Mouse (Mus musculus): ENCODE results near the gene Iqsec1. TPM values are rescaled to one million over a fixed set of nuclear protein-coding genes. Genes with fewer than 3 reads are reported as not detected.

The Iqsec1 gene
- polyA plus RNA-seq, 1 experiment from 2014 or later = 17.4 TPM

GRCm38 (mm10) chr6:90713650-90714049, 274.8 kb downstream of the Iqsec1 start:
- ATAC-seq (ENCODE audit: low read depth) (no peak), DNase-seq (ENCODE audit: low spot score) (no peak)
- 0 out of 2 replicates have a peak, but pooled peaks cover 4% of the 10 kb centered on the region for H3K36me3 ChIP-seq (ENCODE audit: control insufficient read depth, insufficient read depth, low read length)
- H3K9me3 ChIP-seq (ENCODE audit: control insufficient read depth, low read length) = no peaks in the 10 kb centered on the region
- H3K9ac ChIP-seq (ENCODE audit: low read depth, low read length) = no peak overlapping the region
- WGBS = 50% methylated on average over 3 of the region's 3 CpGs
- H3K4me1 ChIP-seq (ENCODE audit: control insufficient read depth, insufficient read depth, low read length) = peaks cover 59% of the 10 kb centered on the region
- H3K4me2 ChIP-seq (ENCODE audit: low read depth, low read length) = no peak overlapping the region; the same call in 1 of the 2 replicates
- H3K27me3 ChIP-seq (replicated peaks; ENCODE audit: control insufficient read depth, insufficient read depth, low read length) = no peaks in the 10 kb centered on the region
- no peak overlapping the region for H3K27ac ChIP-seq (replicated peaks; ENCODE audit: low read depth, low read length)
- H3K4me3 ChIP-seq (ENCODE audit: low read depth, low read length) = no peak overlapping the region

GRCm38 (mm10) chr6:90712486-90713480, 275.7 kb downstream of the Iqsec1 start:
- Histone ChIP-seq H3K36me3 (ENCODE audit: control insufficient read depth, insufficient read depth, low read length) (0 out of 2 replicates have a peak, but pooled peaks cover 4% of the 10 kb centered on the region), H3K9me3 (ENCODE audit: control insufficient read depth, low read length) (no peaks in the 10 kb centered on the region), H3K4me2 (ENCODE audit: low read depth, low read length) (0 out of 2 replicates have a peak overlapping the region, but pooled peaks have one; percentile 11), H3K4me3 (ENCODE audit: low read depth, low read length) (no peak overlapping the region), H3K9ac (ENCODE audit: low read depth, low read length) (no peak overlapping the region), H3K27ac (replicated peaks; ENCODE audit: low read depth, low read length) (peak overlapping the region; percentile 73), H3K27me3 (replicated peaks; ENCODE audit: control insufficient read depth, insufficient read depth, low read length) (no peaks in the 10 kb centered on the region), H3K4me1 (ENCODE audit: control insufficient read depth, insufficient read depth, low read length) (peaks cover 65% of the 10 kb centered on the region)
- DNase-seq (ENCODE audit: low spot score) = no peak
- 65% methylated on average over 8 of the region's 8 CpGs for WGBS
- peak; percentile 37; the same call in 1 of the 2 replicates for ATAC-seq (ENCODE audit: low read depth)

GRCm38 (mm10) chr6:90712063-90712462, 276.4 kb downstream of the Iqsec1 start:
- ATAC-seq (ENCODE audit: low read depth) (no peak), DNase-seq (ENCODE audit: low spot score) (no peak)
- H3K27me3 ChIP-seq (replicated peaks; ENCODE audit: control insufficient read depth, insufficient read depth, low read length) = no peaks in the 10 kb centered on the region
- no peaks in the 10 kb centered on the region for H3K9me3 ChIP-seq (ENCODE audit: control insufficient read depth, low read length)
- H3K4me1 ChIP-seq (ENCODE audit: control insufficient read depth, insufficient read depth, low read length) = peaks cover 65% of the 10 kb centered on the region
- H3K27ac ChIP-seq (replicated peaks; ENCODE audit: low read depth, low read length) = peak overlapping the region; percentile 73
- H3K4me3 ChIP-seq (ENCODE audit: low read depth, low read length) = no peak overlapping the region
- 53% methylated on average over 3 of the region's 3 CpGs for WGBS
- H3K9ac ChIP-seq (ENCODE audit: low read depth, low read length) = no peak overlapping the region
- 0 out of 2 replicates have a peak, but pooled peaks cover 4% of the 10 kb centered on the region for H3K36me3 ChIP-seq (ENCODE audit: control insufficient read depth, insufficient read depth, low read length)
- H3K4me2 ChIP-seq (ENCODE audit: low read depth, low read length) = 0 out of 2 replicates have a peak overlapping the region, but pooled peaks have one; percentile 27

GRCm38 (mm10) chr6:90711476-90712035, 276.9 kb downstream of the Iqsec1 start:
- H3K27ac ChIP-seq (replicated peaks; ENCODE audit: low read depth, low read length) = peak overlapping the region; percentile 73
- peak overlapping the region; percentile 34; the same call in 1 of the 2 replicates for H3K9ac ChIP-seq (ENCODE audit: low read depth, low read length)
- no peaks in the 10 kb centered on the region for H3K9me3 ChIP-seq (ENCODE audit: control insufficient read depth, low read length)
- no peaks in the 10 kb centered on the region for H3K27me3 ChIP-seq (replicated peaks; ENCODE audit: control insufficient read depth, insufficient read depth, low read length)
- H3K4me3 ChIP-seq (ENCODE audit: low read depth, low read length) = no peak overlapping the region
- DNase-seq (ENCODE audit: low spot score) = peak; percentile 80
- H3K4me2 ChIP-seq (ENCODE audit: low read depth, low read length) = peak overlapping the region; percentile 27
- H3K4me1 ChIP-seq (ENCODE audit: control insufficient read depth, insufficient read depth, low read length) = peaks cover 65% of the 10 kb centered on the region
- ATAC-seq (ENCODE audit: low read depth) = no peak
- H3K36me3 ChIP-seq (ENCODE audit: control insufficient read depth, insufficient read depth, low read length) = 0 out of 2 replicates have a peak, but pooled peaks cover 4% of the 10 kb centered on the region
- 31% methylated on average over 12 of the region's 12 CpGs for WGBS

- 88% methylated on average over 5 of the region's 5 CpGs for WGBS
- ATAC-seq (ENCODE audit: low read depth) (no peak), DNase-seq (ENCODE audit: low spot score) (no peak)
- 0 out of 2 replicates have a peak, but pooled peaks cover 4% of the 10 kb centered on the region for H3K36me3 ChIP-seq (ENCODE audit: control insufficient read depth, insufficient read depth, low read length)
- no peak overlapping the region for H3K4me2 ChIP-seq (ENCODE audit: low read depth, low read length)
- no peak overlapping the region for H3K4me3 ChIP-seq (ENCODE audit: low read depth, low read length)
- no peak overlapping the region for H3K9ac ChIP-seq (ENCODE audit: low read depth, low read length)
- H3K4me1 ChIP-seq (ENCODE audit: control insufficient read depth, insufficient read depth, low read length) = peaks cover 72% of the 10 kb centered on the region
- no peaks in the 10 kb centered on the region for H3K9me3 ChIP-seq (ENCODE audit: control insufficient read depth, low read length)
- H3K27ac ChIP-seq (replicated peaks; ENCODE audit: low read depth, low read length) = no peak overlapping the region
- no peaks in the 10 kb centered on the region for H3K27me3 ChIP-seq (replicated peaks; ENCODE audit: control insufficient read depth, insufficient read depth, low read length)
Measured at GRCm38 (mm10) chr6:90710778-90711177, 277.7 kb downstream of the Iqsec1 start.

GRCm38 (mm10) chr6:90709929-90710777, 278.3 kb downstream of the Iqsec1 start:
- Histone ChIP-seq H3K9me3 (ENCODE audit: control insufficient read depth, low read length) (no peaks in the 10 kb centered on the region), H3K4me2 (ENCODE audit: low read depth, low read length) (no peak overlapping the region), H3K27me3 (replicated peaks; ENCODE audit: control insufficient read depth, insufficient read depth, low read length) (no peaks in the 10 kb centered on the region), H3K4me3 (ENCODE audit: low read depth, low read length) (no peak overlapping the region), H3K9ac (ENCODE audit: low read depth, low read length) (no peak overlapping the region), H3K4me1 (ENCODE audit: control insufficient read depth, insufficient read depth, low read length) (peaks cover 73% of the 10 kb centered on the region), H3K27ac (replicated peaks; ENCODE audit: low read depth, low read length) (no peak overlapping the region), H3K36me3 (ENCODE audit: control insufficient read depth, insufficient read depth, low read length) (0 out of 2 replicates have a peak, but pooled peaks cover 4% of the 10 kb centered on the region)
- ATAC-seq (ENCODE audit: low read depth) (no peak), DNase-seq (ENCODE audit: low spot score) (no peak)
- 89% methylated on average over 9 of the region's 9 CpGs for WGBS

- H3K4me3 ChIP-seq (ENCODE audit: low read depth, low read length) = no peak overlapping the region
- H3K4me2 ChIP-seq (ENCODE audit: low read depth, low read length) = no peak overlapping the region
- H3K4me1 ChIP-seq (ENCODE audit: control insufficient read depth, insufficient read depth, low read length) = peaks cover 79% of the 10 kb centered on the region
- no peaks in the 10 kb centered on the region for H3K36me3 ChIP-seq (ENCODE audit: control insufficient read depth, insufficient read depth, low read length)
- no peak for ATAC-seq (ENCODE audit: low read depth)
- H3K9ac ChIP-seq (ENCODE audit: low read depth, low read length) = no peak overlapping the region
- DNase-seq (ENCODE audit: low spot score) = no peak
- H3K27me3 ChIP-seq (replicated peaks; ENCODE audit: control insufficient read depth, insufficient read depth, low read length) = no peaks in the 10 kb centered on the region
- H3K27ac ChIP-seq (replicated peaks; ENCODE audit: low read depth, low read length) = peak overlapping the region; percentile 90
- no peaks in the 10 kb centered on the region for H3K9me3 ChIP-seq (ENCODE audit: control insufficient read depth, low read length)
Measured at GRCm38 (mm10) chr6:90708061-90708618, 280.3 kb downstream of the Iqsec1 start.

GRCm38 (mm10) chr6:90707143-90707542, 281.3 kb downstream of the Iqsec1 start:
- H3K27me3 ChIP-seq (replicated peaks; ENCODE audit: control insufficient read depth, insufficient read depth, low read length) = no peaks in the 10 kb centered on the region
- peaks cover 78% of the 10 kb centered on the region for H3K4me1 ChIP-seq (ENCODE audit: control insufficient read depth, insufficient read depth, low read length)
- 63% methylated on average over 4 of the region's 4 CpGs for WGBS
- no peak for ATAC-seq (ENCODE audit: low read depth)
- peak overlapping the region; percentile 90 for H3K27ac ChIP-seq (replicated peaks; ENCODE audit: low read depth, low read length)
- DNase-seq (ENCODE audit: low spot score) = peak; percentile 43
- H3K9me3 ChIP-seq (ENCODE audit: control insufficient read depth, low read length) = no peaks in the 10 kb centered on the region
- no peak overlapping the region for H3K4me2 ChIP-seq (ENCODE audit: low read depth, low read length)
- no peak overlapping the region for H3K4me3 ChIP-seq (ENCODE audit: low read depth, low read length)
- H3K36me3 ChIP-seq (ENCODE audit: control insufficient read depth, insufficient read depth, low read length) = no peaks in the 10 kb centered on the region
- no peak overlapping the region for H3K9ac ChIP-seq (ENCODE audit: low read depth, low read length)

All from embryonic facial prominence, embryonic 14.5 days (tissue).